Mouse (Mus musculus): ENCODE data around the gene Uvrag.

- TF ChIP-seq GATA1 (IDR thresholded peaks at IDR 0.05; ENCODE audit: borderline replicate concordance, low read length) (no peak), FLI1 (IDR thresholded peaks at IDR 0.05; ENCODE audit: low read length) (no peak)
These were observed 117.0 kb downstream of the Uvrag start for GRCm38 (mm10) chr7:99023931-99024330.
